Mouse (Mus musculus): ENCODE data around the gene Cebpg.

DNA sequence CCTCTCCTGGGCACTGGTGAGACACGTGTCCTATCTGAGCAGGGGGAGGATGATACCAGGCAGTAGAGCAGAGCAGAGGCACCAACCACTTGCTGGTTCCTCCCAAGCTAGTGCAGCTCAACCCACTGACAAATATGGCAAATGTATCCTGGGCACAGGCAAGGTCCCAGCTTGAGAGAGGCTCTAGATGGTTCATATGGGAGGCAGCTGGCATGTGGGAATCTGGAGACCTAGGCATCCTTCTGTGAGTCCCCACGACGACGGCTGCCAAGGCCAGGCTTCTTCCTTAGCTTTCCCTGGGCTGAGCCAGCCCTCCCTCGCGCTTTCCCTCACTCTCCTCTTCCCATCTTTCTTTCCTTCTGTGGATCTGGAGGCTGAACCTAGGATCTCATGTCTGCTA is 25.8 kb downstream of the Cebpg start:
- no peak for TF ChIP-seq POLR2A (IDR thresholded peaks at IDR 0.05; ENCODE audit: low read depth, low read length)
- no peak for TF ChIP-seq CTCF (IDR thresholded peaks at IDR 0.05; ENCODE audit: borderline replicate concordance, insufficient read depth, low read length)

Data from embryonic fibroblast, embryonic 13.5 days (primary cell).